Comparison of ENCODE assay signal across 16 mouse cellular contexts in the genomic region with DNA sequence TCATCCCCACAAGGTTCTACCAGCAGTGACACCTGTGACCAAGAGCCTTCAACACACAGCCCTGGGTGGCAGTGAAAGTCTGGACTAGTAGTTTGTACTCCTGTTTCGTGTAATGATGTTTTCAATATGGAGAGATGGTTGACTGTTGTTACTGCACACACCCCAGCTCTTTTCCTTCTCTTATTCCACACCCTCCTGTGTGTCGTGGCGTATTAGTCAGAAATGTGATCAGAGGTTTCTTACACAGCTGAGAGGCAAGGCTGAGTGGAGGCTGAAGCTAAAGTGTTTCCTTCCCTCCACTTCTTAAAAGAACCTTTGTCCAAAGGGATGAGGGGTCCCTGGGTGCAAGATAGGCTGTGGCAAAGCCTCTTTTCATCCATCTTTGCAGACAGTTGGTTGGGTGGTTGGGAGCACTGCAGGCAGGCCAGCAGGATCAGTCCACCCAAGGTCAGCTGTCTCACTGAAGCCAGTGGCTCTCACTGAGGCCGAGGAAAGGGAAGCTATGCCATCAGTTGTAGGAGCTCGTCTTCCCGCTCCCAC.
"Had no signal": no experiment of that assay in that cellular context is flagged by ENCODE, and none has a peak within 500 bp of the region (broad histone marks: within the 10 kb centered on the region; RNA-seq: fewer than 3 reads in every experiment).

No protein-coding gene starts in this region.

- H3K36me3 ChIP-seq: lung, embryonic 15.5 days; midbrain, embryonic 13.5 days; midbrain, embryonic 15.5 days; neural tube, embryonic 12.5 days; stomach, embryonic 15.5 days had no signal

- H3K27me3 ChIP-seq: lung, embryonic 15.5 days; midbrain, embryonic 13.5 days; midbrain, embryonic 15.5 days; neural tube, embryonic 12.5 days; stomach, embryonic 15.5 days had no signal

- H3K27ac ChIP-seq: lung, embryonic 15.5 days; macrophage; midbrain, embryonic 13.5 days; midbrain, embryonic 15.5 days; neural tube, embryonic 12.5 days; stomach, embryonic 15.5 days; stomach, postnatal 0 days had no signal

- DNase-seq: liver, postnatal 0 days; lung, adult 2 months; lung, postnatal 14 days; lung, postnatal 36 days; right cerebral cortex, postnatal 14 days; thymus, adult 18-20 months; thymus, postnatal 14 days; thymus, postnatal 36 days had no signal

- H3K4me1 ChIP-seq: lung, embryonic 15.5 days; midbrain, embryonic 13.5 days; midbrain, embryonic 15.5 days; stomach, embryonic 15.5 days had no signal

- H3K9me3 ChIP-seq: lung, embryonic 15.5 days; megakaryocyte, embryonic 14.5 days; midbrain, embryonic 13.5 days; midbrain, embryonic 15.5 days; neural tube, embryonic 12.5 days; stomach, embryonic 15.5 days had no signal

- H3K4me3 ChIP-seq: lung, embryonic 15.5 days; megakaryocyte, embryonic 14.5 days; midbrain, embryonic 13.5 days; midbrain, embryonic 15.5 days; neural tube, embryonic 12.5 days; stomach, embryonic 15.5 days had no signal
